Mouse (Mus musculus) embryonic facial prominence, embryonic 14.5 days (tissue): Measurements from ENCODE around the gene Selenbp1. TPM values are rescaled to one million over a fixed set of nuclear protein-coding genes. Genes with fewer than 3 reads are reported as not detected.
"Not testable (repeated sequence)": the region's sequence is repeated elsewhere in the genome, so short reads cannot be mapped to it uniquely, and the experiment has no call there.

Experiments used
- ATAC-seq: fragments of 200-750 bp; cut with Nextera tagmentation; 2 replicates; pipeline ENCODE4 v1.8.0; 2017; ENCODE audit warnings: low read depth, moderate number of reproducible peaks, moderate TSS enrichment
- DNase-seq: peaks from one replicate; pipeline ENCODE4 v3.0.0-alpha.2; 2015; ENCODE audit warnings: low spot score
- H3K27ac ChIP-seq: fragments of 300-500 bp; sonication (generic); replicated peaks from 2 replicates; pipeline ENCODE4 v1.5.1; 2014; ENCODE audit warnings: low read depth, mild to moderate bottlenecking, low read length, moderate library complexity
- H3K27me3 ChIP-seq: fragments of 300-500 bp; sonication (generic); replicated peaks from 2 replicates; pipeline ENCODE4 v1.6.1; 2014; ENCODE audit warnings: low read length; ENCODE audit not compliant: control insufficient read depth, insufficient read depth
- H3K36me3 ChIP-seq: fragments of 300-500 bp; sonication (generic); 2 replicates; pipeline ENCODE4 v1.6.1; 2014; ENCODE audit warnings: low read length, mixed read lengths; ENCODE audit not compliant: control insufficient read depth, insufficient read depth
- H3K4me1 ChIP-seq: fragments of 300-500 bp; sonication (generic); 2 replicates; pipeline ENCODE4 v1.6.1; 2014; ENCODE audit warnings: antibody characterized with exemption, low read length; ENCODE audit not compliant: control insufficient read depth, insufficient read depth
- H3K4me2 ChIP-seq: fragments of 300-500 bp; sonication (generic); 2 replicates; pipeline ENCODE4 v1.6.1; 2014; ENCODE audit warnings: low read depth, mild to moderate bottlenecking, low read length, moderate library complexity, mixed read lengths
- H3K4me3 ChIP-seq: fragments of 300-500 bp; sonication (generic); 2 replicates; pipeline ENCODE4 v1.5.1; 2014; ENCODE audit warnings: low read depth, mild to moderate bottlenecking, low read length
- H3K9ac ChIP-seq: fragments of 300-500 bp; sonication (generic); 2 replicates; pipeline ENCODE4 v1.6.1; 2014; ENCODE audit warnings: low read depth, mild to moderate bottlenecking, low read length, moderate library complexity, mixed read lengths
- H3K9me3 ChIP-seq: fragments of 300-500 bp; sonication (generic); 2 replicates; pipeline ENCODE4 v1.6.1; 2016; ENCODE audit warnings: low read length; ENCODE audit not compliant: control insufficient read depth
- WGBS: fragments of 180-500 bp; shearing (Covaris S2); extraction: QIAGEN DNeasy Blood & Tissue Kit; methylation state at CpG from one replicate; pipeline ENCODE4 v1.1.7; 2014; 5-methylcytosine and 5-hydroxymethylcytosine counted together
- polyA plus RNA-seq: library from polyadenylated mRNA; unstranded; fragments of >200 nt; fragmentation: Nextera tagmentation; extraction: Ambion mirVana; gene quantifications from 2 replicates; pipeline ENCODE4 v1.2.1, GENCODE M21; 2014

The Selenbp1 gene
- polyA plus RNA-seq, 1 experiment from 2014 or later: 41.0 TPM

- H3K9ac ChIP-seq, H3K27ac ChIP-seq, H3K36me3 ChIP-seq, H3K27me3 ChIP-seq, H3K9me3 ChIP-seq, H3K4me2 ChIP-seq, ATAC-seq, H3K4me1 ChIP-seq, DNase-seq, H3K4me3 ChIP-seq: not testable (repeated sequence)
- WGBS: 63% methylated on average over 8 of the region's 9 CpGs
These were observed 7.2 kb downstream of the Selenbp1 start for GRCm38 (mm10) chr3:94940033-94940432.

GRCm38 (mm10) chr3:94942211-94942967 is 9.5 kb downstream of the Selenbp1 start:
- WGBS: 74% methylated on average over 8 of the region's 9 CpGs
- H3K27ac ChIP-seq, DNase-seq, H3K4me2 ChIP-seq, ATAC-seq, H3K36me3 ChIP-seq, H3K4me1 ChIP-seq, H3K4me3 ChIP-seq, H3K9me3 ChIP-seq, H3K9ac ChIP-seq, H3K27me3 ChIP-seq: not testable (repeated sequence)

- H3K27me3 ChIP-seq, H3K4me3 ChIP-seq, H3K36me3 ChIP-seq, H3K4me1 ChIP-seq, H3K27ac ChIP-seq, DNase-seq, H3K9ac ChIP-seq, H3K4me2 ChIP-seq, H3K9me3 ChIP-seq: not testable (repeated sequence)
- WGBS: 36% methylated on average over 4 of the region's 4 CpGs
- 0 out of 2 replicates have a peak, but pooled peaks have one; percentile 44 for ATAC-seq
These were observed 10.8 kb downstream of the Selenbp1 start for GRCm38 (mm10) chr3:94943706-94944105.

GRCm38 (mm10) chr3:94948066-94948614 is 15.3 kb downstream of the Selenbp1 start:
- peaks cover 5% of the 10 kb centered on the region; the same call in 1 of the 2 replicates for H3K4me1 ChIP-seq
- no peak overlapping the region for H3K4me2 ChIP-seq
- ATAC-seq: no peak
- WGBS: 69% methylated on average over 3 of the region's 3 CpGs
- no peaks in the 10 kb centered on the region for H3K9me3 ChIP-seq
- H3K4me3 ChIP-seq: no peak overlapping the region
- H3K9ac ChIP-seq: no peak overlapping the region
- no peak overlapping the region for H3K27ac ChIP-seq
- no peak for DNase-seq
- H3K36me3 ChIP-seq: no peaks in the 10 kb centered on the region
- no peaks in the 10 kb centered on the region for H3K27me3 ChIP-seq

GRCm38 (mm10) chr3:94949645-94950044 is 16.8 kb downstream of the Selenbp1 start:
- Histone ChIP-seq H3K27ac (no peak overlapping the region), H3K9me3 (no peaks in the 10 kb centered on the region), H3K36me3 (no peaks in the 10 kb centered on the region), H3K4me2 (no peak overlapping the region), H3K4me1 (peaks cover 7% of the 10 kb centered on the region; the same call in 1 of the 2 replicates), H3K27me3 (no peaks in the 10 kb centered on the region), H3K4me3 (no peak overlapping the region), H3K9ac (no peak overlapping the region)
- WGBS: 81% methylated on average over 3 of the region's 3 CpGs
- DNase-seq: no peak
- no peak for ATAC-seq

GRCm38 (mm10) chr3:94952806-94953205 is 19.9 kb downstream of the Selenbp1 start:
- DNase-seq: peak; percentile 68
- whole genome bisulfite sequencing: 37% methylated on average over 5 of the region's 5 CpGs

GRCm38 (mm10) chr3:94953384-94953763 is 20.5 kb downstream of the Selenbp1 start:
- H3K27ac ChIP-seq: peak overlapping the region; percentile 95
- peak overlapping the region; percentile 87 for H3K9ac ChIP-seq
- peaks cover 12% of the 10 kb centered on the region for H3K4me1 ChIP-seq
- H3K4me2 ChIP-seq: peak overlapping the region; percentile 63
- ATAC-seq (peak; percentile 19; the same call in 1 of the 2 replicates), DNase-seq (no peak)
- H3K36me3 ChIP-seq: peaks cover 29% of the 10 kb centered on the region
- 10% methylated on average over 9 of the region's 9 CpGs for WGBS
- no peaks in the 10 kb centered on the region for H3K27me3 ChIP-seq
- H3K9me3 ChIP-seq: no peaks in the 10 kb centered on the region
- peak overlapping the region; percentile 54 for H3K4me3 ChIP-seq

More at GRCm38 (mm10) chr3:94952806-94953205, 19.9 kb downstream of the Selenbp1 start:
- Histone ChIP-seq H3K9ac (no peak overlapping the region; the same call in 1 of the 2 replicates), H3K4me2 (peak overlapping the region; percentile 63), H3K4me3 (peak overlapping the region; percentile 54), H3K4me1 (peaks cover 12% of the 10 kb centered on the region), H3K36me3 (peaks cover 24% of the 10 kb centered on the region), H3K27me3 (no peaks in the 10 kb centered on the region), H3K9me3 (no peaks in the 10 kb centered on the region), H3K27ac (peak overlapping the region; percentile 95)
- ATAC-seq: peak; percentile 20; the same call in 1 of the 2 replicates

GRCm38 (mm10) chr3:94953764-94954616 is 21.1 kb downstream of the Selenbp1 start, which contains the start of gene Rfx5:
TSS of gene Rfx5 (plus strand) at chr3:94954075.
- peak; percentile 98 for ATAC-seq

More at GRCm38 (mm10) chr3:94953764-94954616, 21.1 kb downstream of the Selenbp1 start, which contains the start of gene Rfx5:
- DNase-seq: peak; percentile 99
- under 1% methylated on average over 43 of the region's 50 CpGs for WGBS
- Histone ChIP-seq H3K4me3 (peak within 1 kb of the TSS; percentile 54), H3K36me3 (peaks cover 36% of the 10 kb centered on the region), H3K27me3 (no peaks in the 10 kb centered on the region), H3K27ac (peak within 1 kb of the TSS; percentile 95), H3K9me3 (no peaks in the 10 kb centered on the region), H3K4me2 (peak within 1 kb of the TSS; percentile 63), H3K4me1 (peaks cover 12% of the 10 kb centered on the region), H3K9ac (peak within 1 kb of the TSS; percentile 87)
